Mouse (Mus musculus): ENCODE data around the gene Kcna4. TPM values are rescaled to one million over a fixed set of nuclear protein-coding genes. Genes with fewer than 3 reads are reported as not detected.

Gene Kcna4
- total and polyA plus RNA-seq, 3 experiments = not detected

DNA sequence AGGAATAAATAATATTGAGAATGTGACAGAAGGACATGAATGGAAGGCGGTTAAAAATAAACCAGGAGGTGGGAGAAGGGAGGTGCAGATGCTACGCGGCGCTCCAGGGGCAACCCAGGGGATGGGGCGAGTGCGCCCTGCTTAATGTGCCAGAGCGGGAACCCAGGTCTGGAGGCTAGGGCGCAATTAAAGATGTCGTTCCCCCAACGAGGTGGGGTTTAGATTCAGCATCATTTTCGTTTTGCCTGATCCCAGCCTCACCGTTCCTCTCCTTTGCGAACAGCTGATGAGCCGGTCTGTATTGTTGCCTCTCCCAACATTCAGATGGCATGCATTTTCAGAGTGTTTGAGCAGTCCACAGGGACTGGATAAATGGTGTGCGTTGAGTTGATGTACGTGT lies 703 bp downstream of the Kcna4 start:
- H3K4me1 ChIP-seq (ENCODE audit: control insufficient read depth in 1 of 2, insufficient read depth in 2 of 2) = no peaks in the 10 kb centered on the region
- H3K27ac ChIP-seq (ENCODE audit: insufficient read depth, low read depth) = no peak overlapping the region
- in situ Hi-C loops (cut with MboI; ENCODE audit: low pct_ligation_motif_present, low pct_unique_long_range_greater_than_20kb, low sequenced_read_pairs) (no loop called here), dilution Hi-C loops (cut with MboI; ENCODE audit: extremely low pct_ligation_motif_present, extremely low pct_unique_long_range_greater_than_20kb, low sequenced_read_pairs) (no loop called here)
- TF ChIP-seq NELFE (IDR thresholded peaks at IDR 0.05; ENCODE audit: low read depth, low read length) (no peak), ETS1 (conservative IDR thresholded peaks at IDR 0.05; ENCODE audit: low read depth, low read length) (no peak), SMC3 (IDR thresholded peaks at IDR 0.05; ENCODE audit: low read depth, low read length) (no peak), ZC3H11A (IDR thresholded peaks at IDR 0.05; ENCODE audit: low read depth, low read length) (no peak), NRF1 (IDR thresholded peaks at IDR 0.05; ENCODE audit: low read depth, low read length) (no peak), MYC (IDR thresholded peaks at IDR 0.05; ENCODE audit: low read depth, low read length) (no peak), ZNF384 (IDR thresholded peaks at IDR 0.05; ENCODE audit: low read depth, low read length) (no peak), MAZ (IDR thresholded peaks at IDR 0.05; ENCODE audit: low read depth, low read length) (no peak), ZMIZ1 (IDR thresholded peaks at IDR 0.05; ENCODE audit: low read depth, low read length) (no peak), GABPA (IDR thresholded peaks at IDR 0.05; ENCODE audit: insufficient replicate concordance, low read depth, low read length) (no peak), IRF4 (IDR thresholded peaks at IDR 0.05; ENCODE audit: low read depth, low read length) (no peak), MXI1 (IDR thresholded peaks at IDR 0.05; ENCODE audit: low read depth, low read length) (no peak), EP300 (IDR thresholded peaks at IDR 0.05; ENCODE audit: low read length) (no peak), RAD21 (IDR thresholded peaks at IDR 0.05; ENCODE audit: low read depth, low read length) (no peak), ELF1 (IDR thresholded peaks at IDR 0.05; ENCODE audit: low read depth, low read length) (no peak), PAX5 (IDR thresholded peaks at IDR 0.05; ENCODE audit: low read length) (no peak)
- H3K79me2 ChIP-seq (replicated peaks; ENCODE audit: control insufficient read depth, extremely low read depth, insufficient read depth, poor library complexity, severe bottlenecking) = no peaks in the 10 kb centered on the region
- H3K4me2 ChIP-seq (ENCODE audit: insufficient read depth, low read depth, poor library complexity, severe bottlenecking) = no peak overlapping the region
- DNase-seq (ENCODE audit: extremely low read depth) = no peak
- no peak overlapping the region for H3K4me3 ChIP-seq (replicated peaks in 1 of 3; ENCODE audit: low read depth in 2 of 3, low read length in 2 of 3, poor library complexity in 1 of 3)
- no peak overlapping the region for H3K9ac ChIP-seq (ENCODE audit: insufficient read depth, low read depth)
- no peaks in the 10 kb centered on the region for H3K36me3 ChIP-seq (replicated peaks in 1 of 2; ENCODE audit: control insufficient read depth in 1 of 2, insufficient read depth in 1 of 2, low read length in 1 of 2)
- H3K9me3 ChIP-seq (replicated peaks; ENCODE audit: low read length) = peaks cover 70% of the 10 kb centered on the region
- H3K27me3 ChIP-seq (replicated peaks) = no peaks in the 10 kb centered on the region

DNA sequence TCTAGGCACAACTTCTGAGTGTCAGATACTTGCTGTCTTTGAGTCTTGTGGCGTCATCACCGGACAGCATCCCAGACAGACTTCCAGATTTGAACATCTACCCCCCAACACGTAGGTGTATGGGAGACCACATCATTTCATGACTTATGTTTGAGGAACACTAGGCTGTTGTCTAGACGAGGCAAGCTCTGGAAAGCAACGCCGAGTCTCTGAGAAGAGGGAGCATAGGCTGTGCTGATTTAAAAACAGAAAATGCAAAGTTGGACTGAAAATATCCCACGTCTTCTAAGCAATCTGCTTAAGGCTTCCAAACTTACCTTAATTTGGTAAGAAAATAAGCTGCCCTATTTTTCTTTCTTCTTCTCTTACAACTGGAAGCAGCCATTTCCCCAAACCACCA lies 4.1 kb downstream of the Kcna4 start:
- no peak overlapping the region for H3K27ac ChIP-seq (ENCODE audit: insufficient read depth, low read depth)
- dilution Hi-C loops (cut with MboI; ENCODE audit: extremely low pct_ligation_motif_present, extremely low pct_unique_long_range_greater_than_20kb, low sequenced_read_pairs) (no loop called here), in situ Hi-C loops (cut with MboI; ENCODE audit: low pct_ligation_motif_present, low pct_unique_long_range_greater_than_20kb, low sequenced_read_pairs) (no loop called here)
- TF ChIP-seq ELF1 (IDR thresholded peaks at IDR 0.05; ENCODE audit: low read depth, low read length) (no peak), MAZ (IDR thresholded peaks at IDR 0.05; ENCODE audit: low read depth, low read length) (no peak), ZNF384 (IDR thresholded peaks at IDR 0.05; ENCODE audit: low read depth, low read length) (no peak), JUND (conservative IDR thresholded peaks at IDR 0.05; ENCODE audit: low read depth, low read length) (no peak), JUN (IDR thresholded peaks at IDR 0.05; ENCODE audit: insufficient read depth, low read depth, low read length) (no peak), ZMIZ1 (IDR thresholded peaks at IDR 0.05; ENCODE audit: low read depth, low read length) (no peak), UBTF (IDR thresholded peaks at IDR 0.05; ENCODE audit: low read depth, low read length) (no peak), HCFC1 (IDR thresholded peaks at IDR 0.05; ENCODE audit: low read depth, low read length) (no peak), MYC (IDR thresholded peaks at IDR 0.05; ENCODE audit: low read depth, low read length) (no peak), IRF4 (IDR thresholded peaks at IDR 0.05; ENCODE audit: low read depth, low read length) (no peak), ZC3H11A (IDR thresholded peaks at IDR 0.05; ENCODE audit: low read depth, low read length) (no peak)
- no peaks in the 10 kb centered on the region for H3K27me3 ChIP-seq (replicated peaks)
- H3K36me3 ChIP-seq (replicated peaks in 1 of 2; ENCODE audit: control insufficient read depth in 1 of 2, insufficient read depth in 1 of 2, low read length in 1 of 2) = no peaks in the 10 kb centered on the region
- no peak for DNase-seq (ENCODE audit: extremely low read depth)
- H3K4me2 ChIP-seq (ENCODE audit: insufficient read depth, low read depth, poor library complexity, severe bottlenecking) = no peak overlapping the region
- H3K4me3 ChIP-seq (replicated peaks in 1 of 3; ENCODE audit: low read depth in 2 of 3, low read length in 2 of 3, poor library complexity in 1 of 3) = no peak overlapping the region
- no peaks in the 10 kb centered on the region for H3K4me1 ChIP-seq (ENCODE audit: control insufficient read depth in 1 of 2, insufficient read depth in 2 of 2)
- peaks cover 65% of the 10 kb centered on the region for H3K9me3 ChIP-seq (replicated peaks; ENCODE audit: low read length)
- no peaks in the 10 kb centered on the region for H3K79me2 ChIP-seq (replicated peaks; ENCODE audit: control insufficient read depth, extremely low read depth, insufficient read depth, poor library complexity, severe bottlenecking)
- no peak overlapping the region for H3K9ac ChIP-seq (ENCODE audit: insufficient read depth, low read depth)
